Mouse (Mus musculus): ENCODE measurements around the gene Gm10273.

The Gm10273 gene

DNA sequence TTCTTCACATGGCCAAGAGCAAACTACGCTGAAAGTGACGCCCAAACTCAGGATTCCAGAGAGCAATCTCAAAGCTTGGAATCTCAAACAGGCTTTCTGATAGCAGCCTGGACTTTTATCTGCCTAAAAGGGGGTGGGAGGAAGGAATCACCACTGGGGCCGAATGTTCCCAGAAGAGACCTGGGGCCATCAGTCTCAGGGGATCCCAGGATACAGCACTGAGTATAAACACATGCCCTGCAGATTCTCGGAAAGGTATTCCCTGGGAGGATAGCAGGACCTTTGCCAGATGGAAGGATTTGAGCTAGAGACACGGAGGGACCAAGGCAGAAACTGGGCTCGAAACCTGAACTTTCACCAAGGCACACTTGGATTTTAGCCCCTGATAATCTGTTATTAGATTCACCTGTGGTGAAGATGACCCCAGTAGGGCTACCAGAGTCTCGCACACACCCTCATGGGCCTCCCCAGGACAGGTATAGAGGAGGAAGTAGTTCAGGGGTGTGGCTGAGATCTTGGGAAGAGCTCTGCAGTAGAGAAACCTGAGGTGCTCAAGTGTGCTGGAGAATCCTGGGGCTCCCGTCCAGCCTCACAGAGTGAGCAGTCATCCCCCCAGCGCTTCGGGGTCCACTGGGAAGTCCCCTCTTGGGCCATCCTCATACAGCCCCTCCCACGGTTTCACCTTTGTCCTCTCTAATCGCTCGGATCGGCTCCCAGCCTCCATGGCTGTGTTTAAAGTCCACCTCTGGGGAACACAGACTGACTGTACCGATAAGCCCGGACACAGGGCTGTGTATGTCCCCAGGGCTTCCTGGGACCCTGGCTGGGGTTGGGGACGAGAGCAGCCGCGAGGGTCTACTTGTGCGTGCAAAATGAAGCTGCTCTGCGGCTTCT, 7.7 kb downstream of the Gm10273 start, which contains the start of gene Pla2g12b:
Gene Pla2g12b, plus strand, starts transcription at position 762 of the 894 bp plus-strand sequence.
- no peak for DNase-seq (ENCODE audit: low spot score in 2 of 2)

DNA sequence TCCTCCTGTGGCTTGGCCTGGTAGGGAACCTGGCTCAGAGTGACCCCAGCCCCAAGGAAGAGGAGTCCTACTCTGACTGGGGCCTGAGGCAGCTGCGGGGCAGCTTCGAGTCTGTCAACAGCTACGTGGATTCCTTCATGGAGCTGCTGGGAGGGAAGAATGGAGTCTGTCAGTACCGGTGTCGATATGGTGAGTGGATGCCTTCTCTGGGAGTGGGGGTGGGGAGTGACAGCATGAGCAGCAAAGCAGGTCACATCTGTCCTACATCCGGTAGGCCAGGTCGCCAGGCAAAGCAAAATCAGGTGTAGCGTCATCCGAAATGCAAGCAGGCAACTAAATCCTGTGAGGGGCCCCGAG, 8.3 kb downstream of the Gm10273 start:
- DNase-seq (ENCODE audit: low spot score in 2 of 2) = no peak

GRCm38 (mm10) chr10:59408499-59408898, 13.1 kb downstream of the Gm10273 start:
- no peak for DNase-seq (ENCODE audit: low spot score in 2 of 2)

DNA sequence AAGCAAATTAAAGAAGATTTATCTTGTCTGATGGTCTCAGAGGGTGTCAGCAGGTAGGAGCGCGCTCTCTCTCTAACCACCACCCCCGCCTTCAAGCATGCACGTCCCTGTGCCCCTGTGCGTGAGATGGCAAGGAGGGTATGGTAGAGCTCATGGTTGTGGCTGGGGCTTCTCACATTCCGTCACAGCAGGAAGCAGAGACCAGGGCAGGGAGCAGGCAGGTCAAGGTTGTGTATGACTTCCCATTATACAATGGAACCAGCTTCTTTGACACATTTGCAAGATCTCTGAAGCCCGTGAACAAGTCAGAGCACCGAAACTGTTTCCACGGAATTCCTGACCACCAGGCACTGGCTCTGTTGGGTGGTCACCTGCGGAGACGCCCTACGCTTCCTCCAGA, 14.8 kb downstream of the Gm10273 start:
- no peak for DNase-seq (ENCODE audit: low spot score in 2 of 2)

DNA sequence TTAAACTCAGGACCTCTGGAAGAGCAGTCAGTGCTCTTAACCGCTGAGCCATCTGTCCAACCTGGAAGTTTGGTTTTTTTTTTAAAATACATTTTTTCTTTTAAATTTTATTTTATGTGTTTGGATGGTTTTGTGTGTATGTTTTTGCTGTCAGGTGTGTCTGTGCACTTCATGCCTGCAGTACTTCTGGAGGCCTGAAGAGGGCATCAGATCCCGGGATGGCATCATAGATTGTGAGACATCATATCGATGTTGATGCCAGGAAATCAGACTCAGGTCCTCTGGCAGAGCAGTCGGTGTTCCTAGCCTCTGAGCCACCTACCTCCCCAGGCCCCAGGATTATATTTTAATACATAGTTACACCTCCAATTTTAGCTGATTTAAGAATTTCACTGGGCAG, 18.3 kb downstream of the Gm10273 start:
- DNase-seq (ENCODE audit: low spot score in 2 of 2) = no peak

- no peak for DNase-seq (ENCODE audit: low spot score in 2 of 2)
These were observed 21.2 kb downstream of the Gm10273 start for GRCm38 (mm10) chr10:59416623-59417022.

- no peak for DNase-seq (ENCODE audit: low spot score in 2 of 2)
These were observed 24.1 kb downstream of the Gm10273 start for GRCm38 (mm10) chr10:59419516-59419915.

GRCm38 (mm10) chr10:59424453-59424852, 29.0 kb downstream of the Gm10273 start:
- DNase-seq (ENCODE audit: low spot score in 2 of 2) = no peak

- no peak for DNase-seq (ENCODE audit: low spot score in 2 of 2)
These were observed 29.9 kb downstream of the Gm10273 start for GRCm38 (mm10) chr10:59425369-59425768.

GRCm38 (mm10) chr10:59426371-59426770, 30.9 kb downstream of the Gm10273 start:
- DNase-seq (ENCODE audit: low spot score in 2 of 2) = no peak

- no peak for DNase-seq (ENCODE audit: low spot score in 2 of 2)
These were observed 34.2 kb downstream of the Gm10273 start for GRCm38 (mm10) chr10:59429448-59430135.

DNA sequence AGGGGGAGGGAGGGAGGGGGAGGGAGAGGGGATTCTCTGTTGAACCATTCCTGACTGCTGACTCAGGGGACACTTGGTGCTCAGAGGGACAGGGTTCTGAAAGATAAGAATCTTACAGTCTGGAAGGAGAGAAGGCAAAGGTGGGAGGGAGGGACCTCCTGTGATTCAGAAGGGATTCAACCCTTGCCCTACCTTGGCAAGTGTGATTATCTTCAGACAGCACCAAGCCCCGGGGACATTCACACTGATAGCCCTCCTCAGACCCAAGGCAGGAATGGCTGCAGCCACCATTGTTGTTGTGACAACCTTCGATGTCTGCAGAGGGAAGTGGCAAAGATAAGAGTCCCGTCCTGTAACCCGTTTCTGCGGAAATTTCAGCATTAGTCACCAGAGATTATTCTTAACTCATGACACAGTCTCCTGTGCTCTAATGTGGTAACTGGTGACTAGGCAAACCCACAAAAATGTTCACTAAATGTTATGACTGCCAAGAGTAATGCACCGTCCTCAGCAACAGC, 35.3 kb downstream of the Gm10273 start:
- no peak for DNase-seq (ENCODE audit: low spot score in 2 of 2)

DNA sequence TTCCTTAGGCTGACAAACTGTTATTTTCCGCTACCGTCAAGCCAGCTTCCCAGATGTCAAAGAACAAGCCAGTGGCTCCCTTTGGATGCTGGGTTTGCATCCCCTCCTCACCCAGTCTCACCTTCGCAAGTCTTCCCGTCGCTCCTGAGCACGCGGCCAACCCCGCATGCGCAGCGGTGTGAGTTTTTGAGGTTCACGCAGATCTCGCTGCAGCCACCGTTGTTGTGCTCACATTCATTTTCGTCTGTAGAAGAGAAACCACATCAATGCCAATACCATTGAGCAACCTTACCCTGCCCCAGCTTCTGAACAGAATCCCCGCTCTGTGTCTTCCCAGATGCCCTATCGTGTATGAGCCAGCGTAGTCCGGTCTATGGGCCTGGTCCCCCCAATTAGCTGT, 40.3 kb downstream of the Gm10273 start:
- no peak for DNase-seq (ENCODE audit: low spot score in 2 of 2)

- DNase-seq (ENCODE audit: low spot score in 2 of 2) = no peak
These were observed 43.2 kb downstream of the Gm10273 start for GRCm38 (mm10) chr10:59438651-59439050.

- DNase-seq (ENCODE audit: low spot score in 2 of 2) = no peak
These were observed 44.1 kb downstream of the Gm10273 start for GRCm38 (mm10) chr10:59439508-59439931.

DNA sequence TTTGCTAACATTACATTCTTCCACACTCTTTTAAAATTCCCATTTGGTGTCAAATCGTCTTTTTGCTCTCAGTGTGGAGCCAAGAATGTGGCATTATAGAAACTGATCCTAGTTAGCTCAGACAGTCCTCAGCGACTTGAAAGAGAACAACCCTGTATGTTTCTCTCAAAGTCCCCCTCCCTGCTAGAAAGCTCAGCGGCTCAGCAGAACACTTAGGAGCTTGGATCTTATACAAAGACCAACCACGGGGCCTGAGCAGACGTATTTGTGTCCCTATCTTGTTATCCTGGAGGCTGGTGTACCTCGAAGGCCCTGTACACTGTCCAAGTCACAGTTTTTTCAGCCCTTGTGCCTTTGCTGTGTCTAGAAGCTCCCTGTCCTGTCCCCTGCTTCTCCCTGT, 44.7 kb downstream of the Gm10273 start:
- DNase-seq (ENCODE audit: low spot score in 2 of 2) = no peak

- no peak for DNase-seq (ENCODE audit: low spot score in 2 of 2)
These were observed 46.3 kb downstream of the Gm10273 start, which contains the start of gene Oit3 for GRCm38 (mm10) chr10:59441735-59442134. TSS of gene Oit3 (minus strand) at chr10:59441778.

- DNase-seq (ENCODE audit: low spot score in 2 of 2) = no peak
These were observed 47.8 kb downstream of the Gm10273 start for GRCm38 (mm10) chr10:59443212-59443611.

DNA sequence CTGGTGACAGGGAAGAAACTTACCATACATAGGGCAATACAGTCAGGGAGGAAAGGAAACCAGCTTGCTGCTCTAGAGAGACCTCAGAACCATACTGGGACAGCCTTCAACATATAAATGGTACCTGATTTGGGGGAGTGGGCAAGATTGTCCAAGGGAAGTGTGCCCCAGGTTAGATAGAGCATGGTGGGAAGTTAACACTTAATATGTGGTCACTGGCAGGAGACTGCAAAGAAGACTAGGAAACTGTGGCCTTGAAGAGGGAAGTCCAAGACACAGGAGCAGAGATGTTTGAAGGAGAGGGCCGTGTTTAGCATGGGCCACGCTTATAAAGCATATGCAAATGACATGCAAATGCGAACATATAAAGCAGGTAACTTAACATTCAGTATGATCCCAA, 48.7 kb downstream of the Gm10273 start:
- no peak for DNase-seq (ENCODE audit: low spot score in 2 of 2)

GRCm38 (mm10) chr10:59444635-59445034, 49.2 kb downstream of the Gm10273 start:
- no peak for DNase-seq (ENCODE audit: low spot score in 2 of 2)

All from frontal cortex, postnatal 36 days (tissue).